Mouse (Mus musculus) kidney, adult 11 months (tissue): ENCODE data around the gene Barx2.

ENCODE experiments used
- DNase-seq: peaks from one replicate; pipeline ENCODE4 v3.0.0; 2022

Gene Barx2

GRCm38 (mm10) chr9:31886258-31886657 lies 27.0 kb downstream of the Barx2 start:
- no peak for DNase-seq

- DNase-seq: no peak
Observed at GRCm38 (mm10) chr9:31882376-31882775, 30.9 kb downstream of the Barx2 start.

DNA sequence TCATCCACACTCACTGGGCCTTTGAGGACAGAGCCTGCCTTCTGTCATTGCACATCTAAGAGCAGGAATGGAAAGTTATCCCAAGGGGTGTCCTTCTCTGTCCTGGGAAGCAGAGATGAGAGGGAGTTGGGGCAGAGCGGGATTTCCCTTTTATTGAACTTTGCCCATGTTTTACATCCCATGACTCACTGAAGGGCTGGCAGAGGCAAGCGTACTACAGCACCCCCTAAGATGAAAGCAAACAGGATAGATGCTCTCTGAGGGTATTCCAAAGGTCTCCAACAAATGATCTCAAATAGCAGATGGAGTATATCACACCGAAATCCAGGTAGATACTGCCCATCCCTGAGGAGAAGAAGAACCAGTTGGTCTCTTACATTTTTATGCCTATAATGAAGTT lies 37.7 kb downstream of the Barx2 start:
- DNase-seq: no peak

- no peak for DNase-seq
Observed at GRCm38 (mm10) chr9:31874236-31874635, 39.0 kb downstream of the Barx2 start.

DNA sequence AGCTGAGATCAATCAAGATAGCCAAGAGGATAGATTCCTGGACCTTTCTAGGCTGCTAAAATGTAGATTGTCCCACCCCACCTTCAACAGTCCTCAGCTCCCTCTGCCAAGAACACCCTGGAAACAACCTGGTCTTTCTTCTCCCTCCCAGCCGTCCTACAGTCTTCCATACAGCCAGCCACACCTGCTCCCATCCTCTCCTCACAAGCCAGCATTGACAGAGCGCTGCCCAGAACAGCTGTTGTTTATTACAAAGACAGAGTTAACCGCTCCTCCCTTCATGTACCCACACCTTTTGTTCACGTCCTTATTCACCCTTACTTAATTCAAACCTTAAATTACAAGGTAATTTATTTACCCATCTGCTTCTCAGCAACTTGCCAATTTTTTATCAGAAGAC lies 41.9 kb downstream of the Barx2 start:
- DNase-seq: no peak

GRCm38 (mm10) chr9:31868823-31869460 lies 44.3 kb downstream of the Barx2 start:
- no peak for DNase-seq

GRCm38 (mm10) chr9:31863830-31864229 lies 49.4 kb downstream of the Barx2 start:
- DNase-seq: no peak

DNA sequence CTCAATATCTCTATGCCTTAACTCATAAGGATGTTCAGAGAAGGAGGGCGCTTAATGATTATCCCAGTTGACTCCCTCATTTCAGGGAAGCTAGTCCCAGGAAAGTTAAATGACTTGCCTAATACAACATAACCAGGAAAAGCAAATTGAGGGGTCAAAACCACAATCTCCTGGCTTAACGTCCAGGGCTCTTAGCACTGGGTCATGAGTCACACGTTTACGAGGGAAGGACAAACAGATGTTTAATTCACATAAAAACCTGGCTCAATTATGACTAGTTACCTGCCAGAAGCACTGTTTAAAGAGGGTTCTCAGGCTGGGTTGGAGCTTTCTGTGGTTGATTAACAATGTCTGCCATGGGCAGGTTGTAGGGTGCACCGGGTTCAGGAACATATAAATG lies 53.8 kb downstream of the Barx2 start:
- DNase-seq: no peak

- no peak for DNase-seq
Observed at GRCm38 (mm10) chr9:31858720-31859340, 54.4 kb downstream of the Barx2 start.

DNA sequence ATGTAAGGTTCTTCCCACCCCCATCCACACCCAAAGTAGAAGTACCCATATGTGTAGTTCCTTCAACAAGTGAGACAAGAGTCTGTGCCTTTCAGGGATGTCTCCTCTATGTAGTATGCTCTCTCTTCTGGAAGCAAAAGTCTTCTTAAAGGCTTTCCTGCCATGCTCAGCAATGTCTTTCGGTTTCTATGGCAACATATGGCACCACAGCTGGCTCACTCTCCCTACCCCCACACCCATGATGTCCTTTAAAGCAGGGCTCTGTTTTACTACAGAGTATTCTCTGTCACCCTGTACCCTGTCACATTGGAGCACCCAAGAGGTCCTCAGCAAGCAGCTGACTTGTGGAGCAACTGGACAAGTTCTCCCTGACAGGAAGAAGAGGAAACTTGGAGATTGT lies 55.8 kb downstream of the Barx2 start:
- DNase-seq: no peak

DNA sequence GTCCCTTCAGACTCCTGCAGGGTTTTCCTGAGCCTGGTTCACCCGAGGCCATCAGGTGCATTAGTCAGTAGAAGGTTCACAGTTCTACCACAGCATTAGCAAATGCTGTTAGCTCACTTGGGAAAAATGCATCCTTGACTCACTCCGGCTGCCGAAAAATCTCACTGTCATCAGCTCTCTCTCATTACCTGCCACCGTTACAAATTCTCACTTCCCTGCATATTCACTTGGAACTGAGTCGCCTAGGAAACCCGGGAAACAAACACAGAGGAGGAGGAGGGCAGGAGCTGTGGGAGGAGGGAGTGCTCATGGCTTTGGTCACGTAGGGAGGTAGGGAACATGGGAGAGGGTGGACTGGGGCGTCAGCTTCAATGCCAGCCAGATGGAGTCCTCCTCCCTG lies 56.8 kb downstream of the Barx2 start:
- DNase-seq: no peak

DNA sequence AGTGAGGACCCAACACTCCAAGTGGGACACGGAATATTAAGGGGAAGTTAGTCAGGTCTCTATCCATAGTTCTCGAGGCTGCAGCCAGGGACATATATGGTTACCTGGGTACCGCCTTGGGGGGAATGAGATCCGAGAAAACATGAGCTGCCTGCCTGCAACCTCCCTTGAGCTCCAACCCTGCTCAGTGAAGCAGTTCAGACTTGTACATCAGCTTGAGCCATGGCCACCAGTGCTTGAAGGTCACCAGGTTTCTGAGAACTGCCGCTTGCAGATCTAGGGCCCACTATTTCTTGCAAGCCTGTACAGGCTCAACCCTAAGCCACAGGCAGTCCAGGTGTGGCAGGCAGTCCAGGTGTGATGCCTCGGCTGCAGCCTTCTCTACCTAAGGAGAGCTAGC lies 57.6 kb downstream of the Barx2 start:
- DNase-seq: peak; percentile 36

- no peak for DNase-seq
Observed at GRCm38 (mm10) chr9:31851710-31852109, 61.6 kb downstream of the Barx2 start.

GRCm38 (mm10) chr9:31850706-31851105 lies 62.6 kb downstream of the Barx2 start:
- DNase-seq: no peak

GRCm38 (mm10) chr9:31849387-31849786 lies 63.9 kb downstream of the Barx2 start:
- DNase-seq: no peak

GRCm38 (mm10) chr9:31844614-31845013 lies 68.6 kb downstream of the Barx2 start:
- DNase-seq: no peak

DNA sequence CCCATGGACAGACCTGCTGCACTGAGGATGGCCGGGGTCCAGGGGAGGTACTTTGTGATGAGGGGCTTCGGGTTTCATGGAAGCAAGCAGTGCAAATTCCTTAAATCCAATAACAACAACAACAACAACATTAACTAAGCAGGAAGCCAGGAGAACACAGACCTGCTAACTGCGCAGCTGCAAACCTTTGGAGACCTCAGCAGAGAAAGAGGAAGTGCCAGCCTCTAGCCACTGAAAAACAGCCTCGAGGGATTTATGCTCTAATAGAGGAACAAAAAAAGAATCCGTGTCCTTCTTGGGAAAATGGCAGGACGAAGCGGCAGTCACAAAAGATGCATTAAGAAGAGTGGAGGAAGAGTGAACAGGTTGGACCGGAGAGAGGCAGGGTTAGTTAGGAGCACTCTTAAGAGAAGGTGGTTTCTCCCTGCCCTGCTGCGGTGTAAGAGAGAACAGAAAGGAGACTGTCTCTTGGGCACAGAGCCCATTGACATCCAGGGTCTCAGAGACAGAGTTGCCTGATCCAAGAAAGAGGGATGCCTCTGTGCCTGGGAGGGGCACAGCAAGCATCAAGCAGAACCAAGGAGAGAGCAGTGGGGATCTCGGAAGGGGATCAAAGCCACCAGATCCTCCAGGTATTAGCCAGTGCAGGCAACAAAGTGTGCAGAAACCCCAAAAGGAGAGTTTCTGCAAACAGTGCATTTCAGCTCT lies 72.0 kb downstream of the Barx2 start:
- DNase-seq: no peak

GRCm38 (mm10) chr9:31840571-31840970 lies 72.7 kb downstream of the Barx2 start:
- no peak for DNase-seq

DNA sequence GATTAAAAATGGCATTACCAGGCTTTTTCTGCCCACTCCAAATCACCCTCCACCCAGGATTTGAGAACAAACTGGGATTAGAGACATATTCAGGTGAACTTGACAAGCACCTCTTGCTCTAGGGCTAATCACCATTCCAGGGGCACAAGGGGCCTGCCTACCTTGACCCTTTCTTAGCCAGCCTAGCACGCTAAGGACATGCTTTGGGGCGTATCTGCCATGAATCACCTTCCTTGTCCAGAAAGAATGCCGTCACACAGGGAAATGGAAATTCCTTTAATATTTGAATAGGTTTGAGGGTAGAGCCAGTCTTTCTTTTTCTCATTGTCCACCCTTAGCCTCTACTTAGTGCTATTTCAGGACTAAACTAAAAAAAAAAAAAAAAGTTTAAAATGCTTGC lies 73.2 kb downstream of the Barx2 start:
- DNase-seq: no peak

GRCm38 (mm10) chr9:31839106-31840027 lies 73.9 kb downstream of the Barx2 start:
- no peak for DNase-seq

GRCm38 (mm10) chr9:31838047-31838446 lies 75.2 kb downstream of the Barx2 start:
- DNase-seq: no peak

DNA sequence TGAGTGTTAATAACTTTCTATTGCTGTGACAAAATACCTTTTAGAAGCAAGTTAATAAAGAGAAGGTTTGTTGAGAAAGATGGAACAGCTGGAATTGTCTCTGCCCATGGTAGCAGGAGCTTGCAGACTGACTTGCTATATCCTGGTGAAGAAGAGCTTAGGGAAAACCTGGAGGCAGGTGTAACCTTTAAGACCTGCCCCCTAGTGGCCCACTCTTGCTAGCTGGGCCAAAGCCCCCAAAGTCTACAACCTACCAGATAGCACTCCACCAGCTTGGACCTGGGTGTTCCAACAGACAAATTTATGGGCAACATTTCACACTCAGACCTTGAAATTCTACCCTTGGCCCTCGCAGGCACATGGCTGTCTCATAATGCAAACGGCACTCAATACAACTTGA lies 104.5 kb downstream of the Barx2 start:
- no peak for DNase-seq

DNA sequence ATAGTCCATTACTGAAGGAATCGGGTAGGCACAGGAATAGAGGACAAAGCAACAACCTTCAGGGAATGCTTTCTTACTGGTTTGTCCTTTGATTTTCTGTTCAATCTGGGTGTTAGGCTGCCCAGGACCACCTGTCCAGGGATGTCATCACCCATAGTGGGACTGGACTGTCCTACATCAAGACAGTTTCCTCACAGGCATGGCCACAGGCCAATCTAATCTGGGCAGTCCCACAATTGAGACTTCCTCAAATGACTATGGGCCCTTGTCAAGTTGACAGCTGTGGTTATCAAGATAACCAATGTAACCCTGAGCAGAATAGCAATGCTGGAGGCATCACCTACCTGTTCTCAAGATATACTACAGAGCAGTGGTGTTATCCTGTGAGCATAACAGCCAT lies 110.6 kb downstream of the Barx2 start:
- no peak for DNase-seq
